Mouse (Mus musculus): Measurements from ENCODE around the gene Kdelr2.

DNA sequence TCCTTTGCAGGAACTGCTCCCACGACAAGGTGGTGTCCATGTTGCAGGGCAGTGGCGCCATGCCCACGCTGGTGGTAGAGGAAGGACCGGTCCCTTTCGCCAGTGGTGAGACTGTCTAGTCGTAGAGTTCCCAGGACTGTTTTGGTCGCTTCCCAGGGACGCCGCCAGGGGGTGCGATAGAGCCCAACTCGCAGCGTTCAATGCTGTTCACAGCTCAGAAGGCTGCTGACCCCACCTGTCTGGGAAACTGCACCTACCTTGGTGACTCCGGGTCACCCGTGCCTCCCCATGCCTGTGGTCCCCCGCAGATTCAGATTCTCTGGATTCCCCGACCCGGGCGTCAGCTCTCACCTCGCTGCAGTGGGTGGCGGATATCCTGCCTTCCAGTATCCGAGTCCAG, 28.4 kb upstream of the Kdelr2 start:
- peak; percentile 75 for TF ChIP-seq CTCF (IDR thresholded peaks at IDR 0.05; ENCODE audit: insufficient read depth, low read depth, low read length)
- TF ChIP-seq POLR2A (IDR thresholded peaks at IDR 0.05; ENCODE audit: insufficient read depth, low read depth, low read length), result no peak

All from olfactory bulb, adult 2 months (tissue).